Mouse (Mus musculus): ENCODE data around the gene Slc7a5.

Gene Slc7a5

GRCm38 (mm10) chr8:121850821-121851470, 56.5 kb downstream of the Slc7a5 start:
- DNase-seq (ENCODE audit: low spot score in 2 of 2): peak; percentile 91 to 96

- DNase-seq (ENCODE audit: low spot score in 2 of 2): no peak
Measured at GRCm38 (mm10) chr8:121850436-121850820, 57.1 kb downstream of the Slc7a5 start.

GRCm38 (mm10) chr8:121850018-121850417, 57.5 kb downstream of the Slc7a5 start:
- peak; percentile 50 to 69 for DNase-seq (ENCODE audit: low spot score in 2 of 2)

DNA sequence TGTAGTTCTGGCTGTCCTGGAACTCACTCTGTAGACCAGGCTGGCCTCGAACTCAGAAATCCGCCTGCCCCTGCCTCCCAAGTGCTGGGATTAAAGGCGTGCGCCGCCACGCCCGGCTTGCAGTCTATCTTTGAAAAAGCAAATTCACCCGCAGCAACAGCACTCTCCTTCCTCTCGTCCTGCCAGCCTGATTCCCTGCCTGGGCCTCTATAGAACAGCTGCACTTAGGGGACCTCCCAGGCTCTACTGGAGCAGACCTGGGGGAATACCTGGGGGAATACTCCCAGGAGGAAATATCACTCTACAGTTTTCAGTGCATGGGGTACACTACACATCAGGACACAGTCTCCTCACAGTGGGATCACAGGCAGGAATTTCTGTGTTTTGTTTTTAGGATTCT, 58.2 kb downstream of the Slc7a5 start:
- no peak for DNase-seq (ENCODE audit: low spot score in 2 of 2)

GRCm38 (mm10) chr8:121848495-121848894, 59.0 kb downstream of the Slc7a5 start:
- DNase-seq (ENCODE audit: low spot score in 2 of 2): no peak

DNA sequence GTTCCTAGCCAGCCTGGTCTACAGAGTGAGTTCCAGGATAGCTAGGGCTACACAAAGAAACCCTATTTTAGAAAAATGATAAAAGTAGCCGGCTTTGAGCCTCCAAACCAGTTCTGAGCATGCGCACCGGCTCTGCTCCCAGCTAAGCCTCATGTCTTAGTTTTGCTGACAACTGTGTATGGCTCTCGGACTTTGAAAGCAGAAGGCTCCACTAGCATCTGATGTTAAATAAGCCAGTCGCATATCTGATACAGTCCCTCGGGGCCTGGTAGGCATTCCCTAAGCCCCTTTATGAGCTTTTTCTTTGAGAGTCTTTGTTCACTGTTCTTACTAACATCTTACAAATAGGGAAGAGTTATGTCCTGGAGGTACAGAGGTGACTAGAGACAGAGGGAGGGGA, 59.5 kb downstream of the Slc7a5 start:
- DNase-seq (ENCODE audit: low spot score in 2 of 2): no peak

DNA sequence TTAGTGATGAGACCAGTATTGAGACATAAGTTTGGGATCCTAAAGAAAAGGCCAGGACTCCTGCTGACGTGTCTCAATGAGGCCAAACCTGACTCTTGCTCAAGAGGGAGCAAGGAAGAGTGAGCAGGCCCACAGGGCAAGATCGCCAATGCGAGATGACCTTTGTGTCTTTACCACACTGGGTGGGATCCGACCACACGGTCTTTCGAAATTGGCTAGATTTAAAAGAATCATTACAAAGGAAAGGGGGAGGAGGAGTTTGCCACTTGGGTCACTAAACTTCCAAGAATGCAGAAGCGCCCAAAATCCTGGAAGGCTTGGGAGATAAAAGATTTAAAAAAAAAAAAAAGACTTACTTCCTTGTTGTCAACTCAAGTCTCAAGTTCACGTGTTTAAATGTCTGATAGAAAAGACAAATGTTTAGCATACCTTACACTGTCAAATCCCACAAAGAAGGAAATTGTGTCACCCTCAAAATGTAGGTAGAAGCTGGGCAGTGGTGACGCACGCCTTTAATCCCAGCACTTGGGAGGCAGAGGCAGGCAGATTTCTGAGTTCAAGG, 60.2 kb downstream of the Slc7a5 start:
- no peak for DNase-seq (ENCODE audit: low spot score in 2 of 2)

DNA sequence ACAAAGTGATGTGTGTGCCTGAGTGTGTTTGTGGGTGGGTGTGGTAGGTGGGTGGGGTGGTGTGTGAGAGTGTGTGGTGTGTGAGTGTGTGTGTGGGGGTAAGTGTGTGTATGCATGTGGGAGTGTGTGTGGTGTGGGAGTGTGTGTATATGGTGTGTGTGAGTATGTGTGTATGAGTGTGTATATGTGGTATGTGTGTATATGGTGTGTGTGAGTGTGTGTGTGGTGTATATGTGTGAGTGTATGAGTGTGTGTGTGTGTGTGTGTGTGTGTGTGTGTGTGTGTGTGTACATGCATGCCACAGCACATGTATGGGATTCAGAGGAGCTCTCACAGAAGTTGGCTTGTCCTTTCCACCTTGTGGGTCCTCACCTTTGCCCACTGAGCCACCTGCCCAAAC, 60.7 kb downstream of the Slc7a5 start:
- no peak for DNase-seq (ENCODE audit: low spot score in 2 of 2)

DNA sequence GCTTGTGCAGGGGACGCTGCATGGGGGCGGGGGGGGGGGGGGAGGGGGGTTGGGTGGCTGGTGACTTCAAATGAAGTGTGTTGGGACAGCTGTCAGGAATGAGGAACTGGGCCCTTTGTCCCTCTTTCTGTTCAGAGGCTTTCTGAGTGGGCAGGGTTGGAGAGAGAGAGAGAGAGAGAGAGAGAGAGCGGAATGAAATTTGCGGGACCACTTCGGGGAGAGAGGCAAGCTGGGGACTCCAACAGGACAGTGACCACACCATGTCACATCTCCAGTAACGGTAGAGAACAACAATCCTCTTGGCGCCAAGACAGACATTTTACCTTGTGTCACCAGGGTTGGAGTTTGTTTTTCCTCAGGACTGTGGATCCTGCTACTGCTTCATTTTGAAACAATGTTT, 62.7 kb downstream of the Slc7a5 start:
- DNase-seq (ENCODE audit: low spot score in 2 of 2): no peak

- no peak for DNase-seq (ENCODE audit: low spot score in 2 of 2)
Measured at GRCm38 (mm10) chr8:121843184-121843733, 64.2 kb downstream of the Slc7a5 start.

GRCm38 (mm10) chr8:121842064-121842955, 65.2 kb downstream of the Slc7a5 start:
- no peak for DNase-seq (ENCODE audit: low spot score in 2 of 2)

GRCm38 (mm10) chr8:121841242-121841641, 66.3 kb downstream of the Slc7a5 start:
- peak in 1 of 2 experiments; percentile 63 for DNase-seq (ENCODE audit: low spot score in 2 of 2)

DNA sequence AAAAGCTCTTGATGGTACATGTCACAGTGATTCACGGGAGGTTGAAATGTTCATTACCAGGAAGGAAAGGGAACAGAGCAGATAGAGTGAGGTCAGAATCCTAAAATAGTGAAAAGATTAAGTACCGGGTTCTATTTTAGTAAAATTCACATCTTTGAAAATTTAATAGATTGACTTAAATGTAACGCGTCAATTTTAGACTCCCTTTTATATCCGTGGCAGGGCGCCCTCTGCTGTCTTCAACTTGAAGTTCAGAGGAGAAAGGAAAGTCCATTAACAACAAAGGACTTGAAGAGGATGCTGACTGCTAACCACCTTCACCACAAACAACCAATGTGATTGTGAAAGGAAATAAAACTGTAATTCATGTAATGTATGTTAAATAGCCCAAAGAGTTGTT, 75.0 kb downstream of the Slc7a5 start:
- DNase-seq (ENCODE audit: low spot score in 2 of 2): peak in 1 of 2 experiments; percentile 63

GRCm38 (mm10) chr8:121832061-121832460, 75.4 kb downstream of the Slc7a5 start:
- no peak for DNase-seq (ENCODE audit: low spot score in 2 of 2)

All from frontal cortex, postnatal 10 days (tissue).